Mouse (Mus musculus) CD4-positive, CD25-positive, alpha-beta regulatory T cell, adult 4 months (primary cell): Measurements from ENCODE around the gene Rgl3. TPM values are rescaled to one million over a fixed set of nuclear protein-coding genes. Genes with fewer than 3 reads are reported as not detected.

ENCODE experiments used
- polyA plus RNA-seq, 2 experiments: library from polyadenylated mRNA; unstranded; fragments of 100-300 nt; shearing (Covaris generic); gene quantifications; one replicate each; pipeline ENCODE4 v1.2.1; 2017

Rgl3 gene
- polyA plus RNA-seq, 2 experiments from 2014 or later: not detected

Other genes starting within 250 kb of the Rgl3 start
- 10 to 100 TPM in 1 of 2 experiments, 1 to 10 TPM in 1; 6.5 to 13.5 TPM for gene Spc24, start 229.1 kb downstream of the Rgl3 start, polyA plus RNA-seq
- not detected for gene Kank2, start 190.7 kb downstream of the Rgl3 start, polyA plus RNA-seq
- gene Angptl8, start 153.9 kb downstream of the Rgl3 start, polyA plus RNA-seq: not detected
- 1 to 10 TPM in 1 of 2 experiments, under 1 TPM in 1; 0.61 to 1.4 TPM for gene Dock6, start 136.8 kb downstream of the Rgl3 start, polyA plus RNA-seq
- 10 to 100 TPM in 1 of 2 experiments, 1 to 10 TPM in 1; 8.4 to 11.3 TPM for gene Rab3d, start 71.3 kb downstream of the Rgl3 start, polyA plus RNA-seq
- under 1 TPM in 1 of 2 experiments, not detected in 1; 0.94 TPM for gene Ccdc159, start 62.0 kb downstream of the Rgl3 start, polyA plus RNA-seq
- gene Tmem205, start 61.9 kb downstream of the Rgl3 start, polyA plus RNA-seq: 1 to 10 TPM; 8.0 to 8.7 TPM
- under 1 TPM; 0.28 to 0.90 TPM for gene Plppr2, start 52.4 kb downstream of the Rgl3 start, polyA plus RNA-seq
- gene Swsap1, start 33.7 kb downstream of the Rgl3 start, polyA plus RNA-seq: 10 to 100 TPM in 1 of 2 experiments, 1 to 10 TPM in 1; 3.2 to 13.5 TPM
- not detected for gene Epor, start 25.9 kb downstream of the Rgl3 start, polyA plus RNA-seq
- gene Ccdc151, start 13.2 kb upstream of the Rgl3 start, polyA plus RNA-seq: not detected
- gene Prkcsh, start 13.4 kb upstream of the Rgl3 start, polyA plus RNA-seq: 10 to 100 TPM; 31.5 to 37.6 TPM
- under 1 TPM in 1 of 2 experiments, not detected in 1; 0.07 TPM for gene Elavl3, start 62.6 kb upstream of the Rgl3 start, polyA plus RNA-seq
- gene Gm49318, start 81.8 kb upstream of the Rgl3 start, polyA plus RNA-seq: not detected
- gene Zfp653, start 81.9 kb upstream of the Rgl3 start, polyA plus RNA-seq: 1 to 10 TPM; 4.7 to 7.3 TPM
- gene Ecsit, start 96.0 kb upstream of the Rgl3 start, polyA plus RNA-seq: 10 to 100 TPM; 35.8 to 55.9 TPM
- gene Cnn1, start 109.8 kb upstream of the Rgl3 start, polyA plus RNA-seq: under 1 TPM in 1 of 2 experiments, not detected in 1; 0.22 TPM
- 10 to 100 TPM; 76.4 to 95.1 TPM for gene Elof1, start 127.7 kb upstream of the Rgl3 start, polyA plus RNA-seq
- 100 to 1,000 TPM; 221 to 282 TPM for gene Acp5, start 146.3 kb upstream of the Rgl3 start, polyA plus RNA-seq
- 10 to 100 TPM; 45.4 to 48.7 TPM for gene Pigyl, start 167.4 kb upstream of the Rgl3 start, polyA plus RNA-seq
- gene Zfp872, start 198.6 kb upstream of the Rgl3 start, polyA plus RNA-seq: not detected
- gene Zfp809, start 236.3 kb upstream of the Rgl3 start, polyA plus RNA-seq: 10 to 100 TPM; 47.0 to 48.9 TPM